Mouse (Mus musculus): ENCODE measurements around the gene Kif1a. TPM values are rescaled to one million over a fixed set of nuclear protein-coding genes. Genes with fewer than 3 reads are reported as not detected.

Gene Kif1a
- polyA plus RNA-seq, 1 experiment from 2014 or later: 8.3 TPM

DNA sequence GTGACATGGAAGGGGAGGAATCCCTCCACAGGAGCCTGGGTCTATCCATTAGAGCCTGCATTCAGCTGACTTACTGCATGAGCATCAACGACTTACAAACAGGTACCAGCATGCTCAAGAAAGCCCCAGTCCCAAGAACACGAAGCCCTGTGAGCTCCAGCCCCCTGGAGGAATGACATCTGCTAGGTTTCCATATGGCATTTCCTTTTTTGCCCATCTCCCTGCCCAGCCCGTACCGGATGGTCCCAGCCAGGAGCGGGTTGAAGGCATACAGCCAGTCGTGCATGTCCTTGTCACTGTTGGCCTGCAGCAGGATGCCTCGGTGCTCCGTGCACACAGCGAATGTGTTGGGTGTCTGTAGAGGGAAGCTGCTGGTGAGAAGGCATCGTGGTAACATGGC, 83.0 kb downstream of the Kif1a start:
- no peak overlapping the region for H3K4me3 ChIP-seq (ENCODE audit: low read depth, low read length)
- ATAC-seq: no peak
- no peak overlapping the region for H3K9ac ChIP-seq (ENCODE audit: low read depth, low read length)
- 87% methylated on average over 10 of the region's 10 CpGs for WGBS
- TF ChIP-seq CTCF (IDR thresholded peaks at IDR 0.05; ENCODE audit: low read depth): no peak
- H3K27ac ChIP-seq (ENCODE audit: low read depth, low read length): no peak overlapping the region
- no peaks in the 10 kb centered on the region for H3K9me3 ChIP-seq (ENCODE audit: control insufficient read depth)
- no peaks in the 10 kb centered on the region for H3K4me1 ChIP-seq (replicated peaks; ENCODE audit: control insufficient read depth, insufficient read depth, low read length)
- H3K36me3 ChIP-seq (ENCODE audit: control insufficient read depth, insufficient read depth): no peaks in the 10 kb centered on the region
- H3K4me2 ChIP-seq (replicated peaks; ENCODE audit: low read depth): no peak overlapping the region
- no peaks in the 10 kb centered on the region for H3K27me3 ChIP-seq (replicated peaks; ENCODE audit: control insufficient read depth, insufficient read depth, low read length)

DNA sequence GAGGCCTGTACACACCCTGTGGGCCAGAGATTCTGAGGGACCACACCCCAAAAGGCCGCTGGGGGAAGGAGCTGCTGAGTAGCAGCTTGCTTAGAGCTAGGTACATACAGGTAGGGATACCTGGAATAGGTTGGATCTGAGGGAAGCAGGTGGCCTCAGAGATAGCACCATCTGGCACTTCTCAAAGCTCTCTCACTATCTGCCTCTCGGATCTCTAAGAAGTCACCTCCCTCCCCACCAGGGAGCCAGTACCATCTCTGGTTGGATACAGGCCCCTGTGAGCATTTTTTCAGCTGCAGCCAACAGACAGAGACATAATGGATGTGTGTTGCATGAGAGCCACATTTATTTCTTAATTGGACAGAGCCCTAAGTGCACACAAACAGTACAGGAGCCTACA, 86.6 kb downstream of the Kif1a start:
- no peaks in the 10 kb centered on the region for H3K4me1 ChIP-seq (replicated peaks; ENCODE audit: control insufficient read depth, insufficient read depth, low read length)
- ATAC-seq: no peak
- no peaks in the 10 kb centered on the region for H3K27me3 ChIP-seq (replicated peaks; ENCODE audit: control insufficient read depth, insufficient read depth, low read length)
- no peak overlapping the region for H3K4me3 ChIP-seq (ENCODE audit: low read depth, low read length)
- no peak for TF ChIP-seq CTCF (IDR thresholded peaks at IDR 0.05; ENCODE audit: low read depth)
- no peak overlapping the region for H3K4me2 ChIP-seq (replicated peaks; ENCODE audit: low read depth)
- no peaks in the 10 kb centered on the region for H3K36me3 ChIP-seq (ENCODE audit: control insufficient read depth, insufficient read depth)
- H3K9ac ChIP-seq (ENCODE audit: low read depth, low read length): no peak overlapping the region
- no peaks in the 10 kb centered on the region for H3K9me3 ChIP-seq (ENCODE audit: control insufficient read depth)
- H3K27ac ChIP-seq (ENCODE audit: low read depth, low read length): no peak overlapping the region
- 60% methylated on average over 2 of the region's 2 CpGs for WGBS

DNA sequence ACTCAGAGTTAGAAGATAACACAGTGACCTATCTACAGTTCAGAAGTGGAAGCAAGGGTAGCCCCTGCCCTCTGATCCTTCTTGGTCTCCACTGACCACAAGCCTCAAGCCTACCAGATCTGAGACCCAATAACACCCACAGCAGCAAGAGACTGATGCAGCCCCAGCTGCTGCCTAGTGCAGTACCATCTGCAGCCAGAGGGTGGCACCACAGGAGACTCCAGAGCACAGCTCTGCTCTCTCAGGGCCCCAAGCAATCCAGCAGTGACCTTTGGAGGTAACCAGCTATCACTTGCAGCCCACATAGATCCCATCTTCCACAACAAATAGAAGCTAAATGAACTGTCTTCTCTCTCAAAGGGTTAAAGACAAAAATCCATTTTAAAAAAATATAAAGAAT, 87.3 kb downstream of the Kif1a start:
- H3K27ac ChIP-seq (ENCODE audit: low read depth, low read length): no peak overlapping the region
- H3K27me3 ChIP-seq (replicated peaks; ENCODE audit: control insufficient read depth, insufficient read depth, low read length): no peaks in the 10 kb centered on the region
- no peak overlapping the region for H3K9ac ChIP-seq (ENCODE audit: low read depth, low read length)
- H3K4me1 ChIP-seq (replicated peaks; ENCODE audit: control insufficient read depth, insufficient read depth, low read length): no peaks in the 10 kb centered on the region
- H3K36me3 ChIP-seq (ENCODE audit: control insufficient read depth, insufficient read depth): no peaks in the 10 kb centered on the region
- no peak overlapping the region for H3K4me3 ChIP-seq (ENCODE audit: low read depth, low read length)
- no peak overlapping the region for H3K4me2 ChIP-seq (replicated peaks; ENCODE audit: low read depth)
- no peaks in the 10 kb centered on the region for H3K9me3 ChIP-seq (ENCODE audit: control insufficient read depth)
- peak; percentile 90 for TF ChIP-seq CTCF (IDR thresholded peaks at IDR 0.05; ENCODE audit: low read depth)
- no peak for ATAC-seq

DNA sequence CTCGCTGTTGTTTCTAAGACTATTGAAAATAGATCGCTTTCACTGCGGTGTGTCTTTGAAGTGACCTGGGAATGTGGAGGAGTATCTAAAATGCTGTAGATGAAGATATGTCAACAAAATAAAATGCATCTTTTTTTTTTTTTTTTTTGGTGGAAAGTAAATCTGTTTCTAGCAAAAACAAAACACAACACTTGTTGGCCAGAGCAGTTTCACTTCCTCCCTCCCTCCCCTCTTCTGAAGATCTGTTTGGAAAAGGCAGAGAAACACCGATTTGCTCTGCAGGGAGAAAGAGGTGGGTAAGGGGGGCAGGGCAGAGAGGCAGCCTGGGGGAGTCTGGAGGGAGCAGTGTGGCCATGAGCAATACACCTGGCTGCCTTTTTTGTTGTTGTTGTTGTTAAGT, 88.4 kb downstream of the Kif1a start:
- Histone ChIP-seq H3K36me3 (ENCODE audit: control insufficient read depth, insufficient read depth) (no peaks in the 10 kb centered on the region), H3K27ac (ENCODE audit: low read depth, low read length) (no peak overlapping the region), H3K4me1 (replicated peaks; ENCODE audit: control insufficient read depth, insufficient read depth, low read length) (no peaks in the 10 kb centered on the region), H3K4me2 (replicated peaks; ENCODE audit: low read depth) (no peak overlapping the region), H3K9me3 (ENCODE audit: control insufficient read depth) (no peaks in the 10 kb centered on the region), H3K27me3 (replicated peaks; ENCODE audit: control insufficient read depth, insufficient read depth, low read length) (no peaks in the 10 kb centered on the region), H3K9ac (ENCODE audit: low read depth, low read length) (no peak overlapping the region), H3K4me3 (ENCODE audit: low read depth, low read length) (no peak overlapping the region)
- TF ChIP-seq CTCF (IDR thresholded peaks at IDR 0.05; ENCODE audit: low read depth): no peak
- ATAC-seq: no peak
- 75% methylated on average over 4 of the region's 4 CpGs for WGBS

DNA sequence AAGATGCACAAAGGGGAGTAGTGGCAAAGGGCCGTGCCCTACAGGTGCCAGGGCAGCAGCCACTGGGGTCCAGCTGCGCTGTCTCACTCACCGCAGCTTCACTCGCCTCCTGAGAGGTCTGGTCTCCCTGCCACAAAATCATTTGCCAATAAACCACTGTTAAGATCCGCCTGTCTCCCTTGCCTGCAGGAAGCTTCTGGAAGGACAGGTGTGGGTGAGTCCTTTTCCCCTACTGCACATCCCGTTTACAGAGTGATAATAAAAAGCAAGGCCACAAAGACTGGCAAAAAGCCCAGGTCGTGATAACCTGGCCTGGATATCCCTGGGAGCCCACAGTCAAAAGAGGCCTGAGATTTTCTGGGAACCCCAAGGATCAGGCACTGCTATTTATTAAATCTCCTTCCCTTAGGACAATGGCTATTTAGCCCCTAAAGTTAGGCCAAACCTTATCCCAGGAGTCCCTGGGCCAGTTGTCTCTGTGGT, 89.6 kb downstream of the Kif1a start:
- no peak for ATAC-seq
- no peak overlapping the region for H3K4me3 ChIP-seq (ENCODE audit: low read depth, low read length)
- WGBS: 60% methylated on average over 7 of the region's 7 CpGs
- no peaks in the 10 kb centered on the region for H3K4me1 ChIP-seq (replicated peaks; ENCODE audit: control insufficient read depth, insufficient read depth, low read length)
- no peak overlapping the region for H3K9ac ChIP-seq (ENCODE audit: low read depth, low read length)
- H3K27me3 ChIP-seq (replicated peaks; ENCODE audit: control insufficient read depth, insufficient read depth, low read length): no peaks in the 10 kb centered on the region
- H3K36me3 ChIP-seq (ENCODE audit: control insufficient read depth, insufficient read depth): no peaks in the 10 kb centered on the region
- H3K4me2 ChIP-seq (replicated peaks; ENCODE audit: low read depth): no peak overlapping the region
- no peak overlapping the region for H3K27ac ChIP-seq (ENCODE audit: low read depth, low read length)
- no peaks in the 10 kb centered on the region for H3K9me3 ChIP-seq (ENCODE audit: control insufficient read depth)
- no peak for TF ChIP-seq CTCF (IDR thresholded peaks at IDR 0.05; ENCODE audit: low read depth)

DNA sequence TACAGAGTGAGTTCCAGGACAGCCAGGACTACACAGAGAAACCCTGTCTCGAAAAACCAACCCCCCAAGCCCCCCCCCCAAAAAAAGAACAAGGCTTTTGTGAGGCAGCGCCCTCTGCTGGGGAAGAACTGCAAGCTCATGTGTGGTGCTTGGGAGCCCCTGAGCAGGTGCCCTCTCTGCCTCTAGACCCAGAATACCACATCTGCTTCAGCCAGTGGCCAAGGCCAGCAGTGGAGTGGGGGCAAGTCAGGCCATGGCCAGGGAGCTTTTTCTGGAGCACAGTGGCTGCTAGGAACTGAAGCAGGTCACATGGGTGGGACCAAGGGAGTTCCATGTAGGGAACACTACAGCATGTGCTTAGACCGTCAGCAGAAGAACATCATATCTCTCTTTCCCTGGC, 91.0 kb downstream of the Kif1a start:
- no peaks in the 10 kb centered on the region for H3K36me3 ChIP-seq (ENCODE audit: control insufficient read depth, insufficient read depth)
- no peaks in the 10 kb centered on the region for H3K27me3 ChIP-seq (replicated peaks; ENCODE audit: control insufficient read depth, insufficient read depth, low read length)
- H3K4me3 ChIP-seq (ENCODE audit: low read depth, low read length): no peak overlapping the region
- H3K4me1 ChIP-seq (replicated peaks; ENCODE audit: control insufficient read depth, insufficient read depth, low read length): no peaks in the 10 kb centered on the region
- no peak overlapping the region for H3K9ac ChIP-seq (ENCODE audit: low read depth, low read length)
- H3K4me2 ChIP-seq (replicated peaks; ENCODE audit: low read depth): no peak overlapping the region
- 27% methylated on average over 3 of the region's 3 CpGs for WGBS
- TF ChIP-seq CTCF (IDR thresholded peaks at IDR 0.05; ENCODE audit: low read depth): peak; percentile 75
- ATAC-seq: no peak
- no peaks in the 10 kb centered on the region for H3K9me3 ChIP-seq (ENCODE audit: control insufficient read depth)
- no peak overlapping the region for H3K27ac ChIP-seq (ENCODE audit: low read depth, low read length)

DNA sequence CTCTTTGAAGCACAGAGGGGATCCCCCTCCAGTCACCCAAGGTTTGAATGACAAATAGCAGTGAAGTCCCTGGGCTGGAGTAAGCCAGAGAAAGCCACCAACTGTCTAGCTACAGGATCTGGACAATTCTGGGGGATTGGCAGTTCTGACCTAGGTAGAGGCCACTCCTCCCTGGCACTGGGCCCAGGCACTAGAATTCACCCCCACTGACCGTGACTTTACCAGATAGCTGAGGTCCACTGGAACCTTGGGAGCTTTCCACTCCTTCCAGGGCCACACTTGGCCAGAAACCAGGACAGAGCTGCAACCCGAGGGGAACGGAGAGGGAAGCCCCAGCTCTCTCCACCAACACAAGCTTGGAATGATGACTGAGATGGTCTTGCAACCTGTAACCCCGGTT, 92.6 kb downstream of the Kif1a start:
- Histone ChIP-seq H3K9ac (ENCODE audit: low read depth, low read length) (no peak overlapping the region), H3K4me1 (replicated peaks; ENCODE audit: control insufficient read depth, insufficient read depth, low read length) (no peaks in the 10 kb centered on the region), H3K27me3 (replicated peaks; ENCODE audit: control insufficient read depth, insufficient read depth, low read length) (no peaks in the 10 kb centered on the region), H3K9me3 (ENCODE audit: control insufficient read depth) (no peaks in the 10 kb centered on the region), H3K4me2 (replicated peaks; ENCODE audit: low read depth) (no peak overlapping the region), H3K27ac (ENCODE audit: low read depth, low read length) (no peak overlapping the region), H3K36me3 (ENCODE audit: control insufficient read depth, insufficient read depth) (no peaks in the 10 kb centered on the region), H3K4me3 (ENCODE audit: low read depth, low read length) (no peak overlapping the region)
- no peak for TF ChIP-seq CTCF (IDR thresholded peaks at IDR 0.05; ENCODE audit: low read depth)
- WGBS: 58% methylated on average over 4 of the region's 4 CpGs
- no peak for ATAC-seq

Data from intestine, postnatal 0 days (tissue).